Mouse (Mus musculus) embryonic facial prominence, embryonic 11.5 days (tissue): Measurements from ENCODE around the gene Tbc1d1. TPM values are rescaled to one million over a fixed set of nuclear protein-coding genes. Genes with fewer than 3 reads are reported as not detected.

Source experiments
- ATAC-seq: fragments of 200-750 bp; cut with Nextera tagmentation; replicated peaks from 2 replicates; pipeline ENCODE4 v1.8.0; 2017; ENCODE audit warnings: low read depth; ENCODE audit not compliant: insufficient number of reproducible peaks, low FRiP score, low TSS enrichment
- DNase-seq: peaks from one replicate; pipeline ENCODE4 v3.0.0-alpha.2; 2015; ENCODE audit warnings: low spot score
- H3K27ac ChIP-seq: fragments of 300-500 bp; sonication (generic); replicated peaks from 2 replicates; pipeline ENCODE4 v1.5.1; 2014; ENCODE audit warnings: mild to moderate bottlenecking, low read depth, low read length, control low read depth
- H3K27me3 ChIP-seq: fragments of 300-500 bp; sonication (generic); 2 replicates; pipeline ENCODE4 v1.6.1; 2014; ENCODE audit warnings: mild to moderate bottlenecking, low read length, moderate library complexity, mixed read lengths; ENCODE audit not compliant: control insufficient read depth, insufficient read depth
- H3K36me3 ChIP-seq: fragments of 300-500 bp; sonication (generic); replicated peaks from 2 replicates; pipeline ENCODE4 v1.6.1; 2014; ENCODE audit warnings: low read depth, mild to moderate bottlenecking, low read length, moderate library complexity, mixed read lengths; ENCODE audit not compliant: control insufficient read depth, insufficient read depth
- H3K4me1 ChIP-seq: fragments of 300-500 bp; sonication (generic); 2 replicates; pipeline ENCODE4 v1.6.1; 2014; ENCODE audit warnings: low read length, mixed read lengths; ENCODE audit not compliant: control insufficient read depth, insufficient read depth
- H3K4me2 ChIP-seq: fragments of 300-500 bp; sonication (generic); 2 replicates; pipeline ENCODE4 v1.6.1; 2014; ENCODE audit warnings: low read depth, mild to moderate bottlenecking, control low read depth, low read length, moderate library complexity
- H3K4me3 ChIP-seq: fragments of 300-500 bp; sonication (generic); 2 replicates; pipeline ENCODE4 v1.5.1; 2014; ENCODE audit warnings: low read depth, low read length, control low read depth
- H3K9ac ChIP-seq: fragments of 300-500 bp; sonication (generic); replicated peaks from 2 replicates; pipeline ENCODE4 v1.6.1; 2014; ENCODE audit warnings: mild to moderate bottlenecking, control low read depth, low read length
- H3K9me3 ChIP-seq: fragments of 300-500 bp; sonication (generic); replicated peaks from 2 replicates; pipeline ENCODE4 v1.6.1; 2016; ENCODE audit warnings: mild to moderate bottlenecking, low read length, inconsistent platforms, mixed read lengths; ENCODE audit not compliant: control insufficient read depth
- WGBS: fragments of 180-500 bp; shearing (Covaris S2); extraction: QIAGEN DNeasy Blood & Tissue Kit; methylation state at CpG from one replicate; pipeline ENCODE4 v1.1.7; 2014; 5-methylcytosine and 5-hydroxymethylcytosine counted together
- polyA plus RNA-seq: library from polyadenylated mRNA; unstranded; fragments of >200 nt; fragmentation: Nextera tagmentation; extraction: Ambion mirVana; gene quantifications from 2 replicates; pipeline ENCODE4 v1.2.1, GENCODE M21; 2014

Gene Tbc1d1
- polyA plus RNA-seq, 1 experiment from 2014 or later, result 30.4 TPM

DNA sequence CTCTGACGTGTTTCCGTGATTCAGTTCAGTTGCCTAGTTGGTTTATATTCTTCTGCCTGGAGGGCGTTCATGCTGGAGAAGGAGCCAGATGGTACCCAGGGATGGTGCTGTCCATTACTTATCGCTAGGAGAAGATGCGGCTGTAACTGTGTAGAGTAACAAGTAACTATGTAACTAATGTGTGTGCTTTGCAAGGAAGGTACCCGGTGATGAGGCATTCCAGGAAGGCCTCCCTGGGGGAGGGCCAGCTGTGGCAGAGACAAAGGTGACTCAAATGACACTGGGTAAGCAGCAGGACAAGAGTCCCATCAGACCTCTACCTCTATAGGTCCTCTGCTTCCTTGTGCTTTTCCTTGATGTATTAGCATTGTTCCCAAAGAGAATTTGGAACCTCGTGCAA is 29.2 kb downstream of the Tbc1d1 start:
- Histone ChIP-seq H3K4me1 (no peaks in the 10 kb centered on the region), H3K4me3 (no peak overlapping the region), H3K4me2 (no peak overlapping the region), H3K27ac (no peak overlapping the region), H3K27me3 (no peaks in the 10 kb centered on the region), H3K9me3 (no peaks in the 10 kb centered on the region), H3K36me3 (no peaks in the 10 kb centered on the region), H3K9ac (no peak overlapping the region)
- WGBS, result 69% methylated on average over 7 of the region's 7 CpGs
- ATAC-seq, result no peak
- DNase-seq, result no peak

DNA sequence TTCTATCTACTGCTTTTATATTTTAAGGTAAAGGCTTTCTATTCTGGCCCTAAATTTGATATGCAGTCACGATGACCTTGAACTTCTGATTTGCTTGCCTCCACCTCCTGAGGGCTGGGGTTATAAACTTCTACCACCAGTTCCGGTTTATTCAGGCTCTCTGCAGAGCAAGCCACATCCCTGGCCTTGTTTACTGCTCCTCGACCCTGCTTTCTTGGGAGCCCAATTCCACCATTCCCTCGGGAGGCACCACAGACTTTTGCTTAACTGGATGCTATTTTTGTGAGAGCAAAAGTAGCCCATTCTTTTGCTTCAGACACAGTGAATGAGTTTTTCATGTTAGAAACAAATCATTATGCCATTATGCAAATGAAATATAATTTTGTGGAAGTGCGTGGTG is 30.5 kb downstream of the Tbc1d1 start:
- WGBS, result 72% methylated on average over 5 of the region's 5 CpGs

GRCm38 (mm10) chr5:64188083-64188648 is 32.1 kb downstream of the Tbc1d1 start:
- Histone ChIP-seq H3K9ac (no peak overlapping the region), H3K36me3 (no peaks in the 10 kb centered on the region), H3K4me3 (no peak overlapping the region), H3K4me1 (no peaks in the 10 kb centered on the region), H3K27ac (no peak overlapping the region), H3K27me3 (no peaks in the 10 kb centered on the region), H3K4me2 (no peak overlapping the region), H3K9me3 (no peaks in the 10 kb centered on the region)
- no peak for ATAC-seq
- DNase-seq, result no peak
- WGBS, result 47% methylated on average over 3 of the region's 3 CpGs

More for the DNA sequence above, 30.5 kb downstream of the Tbc1d1 start:
- H3K4me2 ChIP-seq, result no peak overlapping the region
- H3K9ac ChIP-seq, result no peak overlapping the region
- no peaks in the 10 kb centered on the region for H3K36me3 ChIP-seq
- no peak overlapping the region for H3K27ac ChIP-seq
- no peaks in the 10 kb centered on the region for H3K27me3 ChIP-seq
- no peaks in the 10 kb centered on the region for H3K9me3 ChIP-seq
- ATAC-seq (no peak), DNase-seq (no peak)
- H3K4me1 ChIP-seq, result no peaks in the 10 kb centered on the region
- H3K4me3 ChIP-seq, result no peak overlapping the region

DNA sequence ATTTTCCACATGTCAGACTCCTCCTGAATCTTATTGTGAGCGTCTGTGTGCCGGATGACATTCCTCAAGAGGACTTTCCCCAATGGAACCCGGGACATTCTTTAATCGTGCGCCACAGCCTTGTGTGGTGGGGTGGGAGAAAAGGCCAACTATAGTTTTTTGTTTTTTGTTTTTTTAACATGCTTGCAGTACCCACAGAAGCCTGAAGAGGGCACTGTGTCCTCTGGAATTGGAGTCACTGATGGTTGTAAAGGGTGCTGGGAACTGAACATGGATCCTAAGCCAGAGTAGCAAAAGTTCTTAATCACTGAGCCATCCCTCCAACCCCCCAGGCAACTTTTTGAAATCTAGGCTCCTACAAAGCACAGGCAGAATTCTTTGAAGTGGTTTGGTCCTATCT is 34.8 kb downstream of the Tbc1d1 start:
- no peak for ATAC-seq
- Histone ChIP-seq H3K9me3 (no peaks in the 10 kb centered on the region), H3K4me3 (no peak overlapping the region)

DNA sequence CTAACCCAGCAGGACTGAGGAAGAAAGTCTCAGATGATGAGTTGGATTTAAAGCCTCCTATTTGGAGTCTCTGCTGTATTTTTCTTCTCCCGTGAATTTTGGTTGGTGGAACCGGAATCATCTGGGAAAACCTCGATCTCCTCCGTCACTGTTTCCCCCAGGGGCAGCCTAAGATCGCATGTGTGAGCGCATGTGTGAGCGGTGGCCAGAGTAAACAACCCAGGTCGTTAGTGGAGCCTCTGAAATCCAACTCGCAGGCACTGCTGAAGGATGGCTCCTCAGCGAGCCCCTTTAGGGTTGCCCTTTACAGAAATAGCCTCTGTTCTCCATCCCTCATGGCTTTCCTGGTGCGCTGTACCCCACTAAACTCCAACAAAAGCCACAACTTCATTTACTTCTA is 37.2 kb downstream of the Tbc1d1 start:
- ATAC-seq (no peak), DNase-seq (no peak)
- no peaks in the 10 kb centered on the region for H3K36me3 ChIP-seq
- no peak overlapping the region for H3K4me3 ChIP-seq
- H3K9ac ChIP-seq, result no peak overlapping the region
- no peak overlapping the region for H3K27ac ChIP-seq
- WGBS, result 48% methylated on average over 11 of the region's 11 CpGs
- H3K4me2 ChIP-seq, result no peak overlapping the region
- H3K4me1 ChIP-seq, result no peaks in the 10 kb centered on the region
- H3K27me3 ChIP-seq, result no peaks in the 10 kb centered on the region
- H3K9me3 ChIP-seq, result no peaks in the 10 kb centered on the region

More for the DNA sequence above, 34.8 kb downstream of the Tbc1d1 start:
- Histone ChIP-seq H3K27me3 (no peaks in the 10 kb centered on the region), H3K9ac (no peak overlapping the region), H3K4me2 (no peak overlapping the region), H3K4me1 (no peaks in the 10 kb centered on the region), H3K27ac (no peak overlapping the region), H3K36me3 (no peaks in the 10 kb centered on the region)
- DNase-seq, result no peak
- 95% methylated on average over 5 of the region's 5 CpGs for WGBS

- Histone ChIP-seq H3K36me3 (no peaks in the 10 kb centered on the region), H3K9ac (no peak overlapping the region), H3K27me3 (no peaks in the 10 kb centered on the region), H3K4me3 (no peak overlapping the region), H3K9me3 (no peaks in the 10 kb centered on the region), H3K4me2 (no peak overlapping the region), H3K4me1 (no peaks in the 10 kb centered on the region), H3K27ac (no peak overlapping the region)
- WGBS, result 90% methylated on average over 1 of the region's 1 CpGs
- DNase-seq (no peak), ATAC-seq (no peak)
Observed at GRCm38 (mm10) chr5:64196250-64196865, 40.3 kb downstream of the Tbc1d1 start.

GRCm38 (mm10) chr5:64196866-64197321 is 40.8 kb downstream of the Tbc1d1 start:
- no peak for ATAC-seq
- H3K4me2 ChIP-seq, result no peak overlapping the region
- no peak for DNase-seq
- H3K9me3 ChIP-seq, result no peaks in the 10 kb centered on the region
- no peaks in the 10 kb centered on the region for H3K36me3 ChIP-seq
- no peak overlapping the region for H3K9ac ChIP-seq
- H3K4me1 ChIP-seq, result no peaks in the 10 kb centered on the region
- no peak overlapping the region for H3K27ac ChIP-seq
- no peaks in the 10 kb centered on the region for H3K27me3 ChIP-seq
- 73% methylated on average over 5 of the region's 5 CpGs for WGBS
- H3K4me3 ChIP-seq, result no peak overlapping the region

DNA sequence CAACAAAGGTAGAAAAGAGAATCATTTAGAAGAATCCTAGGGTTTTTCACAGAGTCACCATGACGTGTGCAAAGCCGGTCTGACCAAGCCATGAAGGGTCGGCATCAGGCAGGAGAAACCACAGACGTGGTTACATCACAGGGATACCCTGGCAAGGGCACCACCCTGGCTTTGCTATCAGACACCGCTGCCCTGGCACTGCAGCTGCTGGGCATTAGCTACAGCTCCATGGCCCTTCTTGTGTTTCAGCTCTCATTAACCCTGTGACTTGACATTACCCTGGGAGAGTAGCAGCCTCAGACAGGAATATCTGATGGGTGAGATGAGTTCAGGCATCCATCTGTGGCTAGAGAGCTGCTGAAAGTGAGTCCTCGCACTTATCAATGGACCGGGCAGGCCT is 42.5 kb downstream of the Tbc1d1 start:
- Histone ChIP-seq H3K27me3 (no peaks in the 10 kb centered on the region), H3K36me3 (no peaks in the 10 kb centered on the region), H3K4me3 (no peak overlapping the region), H3K9me3 (no peaks in the 10 kb centered on the region), H3K9ac (no peak overlapping the region), H3K27ac (no peak overlapping the region), H3K4me1 (no peaks in the 10 kb centered on the region), H3K4me2 (no peak overlapping the region)
- ATAC-seq, result no peak
- 87% methylated on average over 7 of the region's 7 CpGs for WGBS
- DNase-seq, result no peak
